Mouse (Mus musculus) myocyte (in vitro differentiated cells): Measurements from ENCODE around the gene Lrmda.

ENCODE experiments used
- CEBPB ChIP-seq: IDR thresholded peaks from 2 replicates; pipeline ENCODE4 v1.6.1; 2011; ENCODE audit warnings: mild to moderate bottlenecking, moderate library complexity; ENCODE audit not compliant: poor library complexity, insufficient read depth, severe bottlenecking
- E2F4 ChIP-seq: IDR thresholded peaks from one replicate; pipeline ENCODE4 v1.6.1; 2011; ENCODE audit warnings: mild to moderate bottlenecking, control low read depth, moderate library complexity; ENCODE audit not compliant: insufficient read depth
- MAX ChIP-seq: IDR thresholded peaks from one replicate; pipeline ENCODE4 v1.6.1; 2011; ENCODE audit warnings: low read depth, mild to moderate bottlenecking, control low read depth
- MYOD1 ChIP-seq, 3 experiments: IDR thresholded peaks; one replicate each; pipeline ENCODE4 v1.6.1; 2011; ENCODE audit warnings: control low read depth in 2 of 3, low read depth in 2 of 3, mild to moderate bottlenecking in 2 of 3, moderate library complexity in 1 of 3; ENCODE audit not compliant: insufficient read length in 2 of 3, control insufficient read depth in 1 of 3
- MYOG ChIP-seq, 3 experiments: IDR thresholded peaks; one replicate each; pipeline ENCODE4 v1.6.1; 2011; ENCODE audit warnings: control low read depth in 2 of 3, low read depth in 2 of 3, mild to moderate bottlenecking in 2 of 3; ENCODE audit not compliant: insufficient read length in 2 of 3, control insufficient read depth in 1 of 3, insufficient read depth in 1 of 3
- POLR2A ChIP-seq: IDR thresholded peaks from one replicate; pipeline ENCODE4 v1.6.1; 2011; ENCODE audit warnings: low read depth, mild to moderate bottlenecking, control low read depth, moderate library complexity; ENCODE audit not compliant: insufficient read length
- POLR2AphosphoS2 ChIP-seq: IDR thresholded peaks from one replicate; pipeline ENCODE4 v1.6.1; 2011; ENCODE audit warnings: low read depth, control low read depth; ENCODE audit not compliant: insufficient read length
- REST ChIP-seq: IDR thresholded peaks from one replicate; pipeline ENCODE4 v1.6.1; 2011; ENCODE audit warnings: mild to moderate bottlenecking, control low read depth, moderate library complexity; ENCODE audit not compliant: insufficient read depth, insufficient read length
- SRF ChIP-seq: IDR thresholded peaks from one replicate; pipeline ENCODE4 v1.6.1; 2011; ENCODE audit warnings: low read depth; ENCODE audit not compliant: control insufficient read depth, insufficient read length
- TCF12 ChIP-seq: IDR thresholded peaks from one replicate; pipeline ENCODE4 v1.6.1; 2011; ENCODE audit warnings: mild to moderate bottlenecking, control low read depth; ENCODE audit not compliant: poor library complexity, insufficient read depth, severe bottlenecking
- TCF3 ChIP-seq: IDR thresholded peaks from one replicate; pipeline ENCODE4 v1.6.1; 2011; ENCODE audit warnings: low read depth, control low read depth; ENCODE audit not compliant: insufficient read length
- USF1 ChIP-seq: IDR thresholded peaks from one replicate; pipeline ENCODE4 v1.6.1; 2011; ENCODE audit warnings: low read depth, mild to moderate bottlenecking, control low read depth, moderate library complexity

GRCm38 (mm10) chr14:22800020-22800419, 780.5 kb downstream of the Lrmda start:
- TF ChIP-seq SRF (no peak), TCF12 (no peak), E2F4 (no peak), MYOG (IDR thresholded peaks at IDR 0.05; ENCODE audit: control insufficient read depth in 1 of 3, insufficient read depth in 1 of 3, insufficient read length in 2 of 3, low read depth in 2 of 3) (no peak), CEBPB (no peak), MAX (no peak), POLR2A (no peak), USF1 (no peak), POLR2AphosphoS2 (no peak), MYOD1 (IDR thresholded peaks at IDR 0.05; ENCODE audit: control insufficient read depth in 1 of 3, insufficient read length in 2 of 3, low read depth in 2 of 3) (no peak), TCF3 (no peak), REST (no peak)
